Mouse (Mus musculus) ES-Bruce4 (cell line): Measurements from ENCODE around the gene Atp1a4.

Experiments
- CTCF ChIP-seq: IDR thresholded peaks from one replicate; pipeline ENCODE4 v1.8.1; 2011; ENCODE audit warnings: low read depth, low read length
- POLR2A ChIP-seq: IDR thresholded peaks from one replicate; pipeline ENCODE4 v1.8.1; 2011; ENCODE audit warnings: low read length; ENCODE audit not compliant: insufficient read depth

DNA sequence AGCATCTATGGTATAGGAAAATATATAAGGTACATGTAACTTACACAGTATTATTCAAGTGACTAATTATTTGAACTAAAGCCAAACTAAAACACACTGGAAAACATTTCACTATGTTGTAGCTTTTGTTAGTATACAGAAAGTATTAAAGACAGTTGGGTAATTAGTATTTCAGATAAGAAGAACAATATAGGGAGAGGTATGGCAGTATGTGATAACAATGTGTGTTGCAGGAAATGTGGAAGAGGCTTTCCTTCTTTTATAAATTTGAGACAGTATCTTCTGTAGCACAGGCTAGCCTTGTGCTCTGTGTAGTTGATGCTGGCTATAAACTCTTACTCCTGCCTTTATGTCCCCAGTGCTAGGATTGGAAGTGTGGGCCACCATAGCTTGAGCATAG is 74.3 kb downstream of the Atp1a4 start:
- TF ChIP-seq CTCF: no peak
- TF ChIP-seq POLR2A: no peak
